Mouse (Mus musculus) liver, adult (tissue): ENCODE measurements around the gene Parvb.

Experiments used
- GATA4 ChIP-seq: IDR thresholded peaks from 2 replicates; pipeline ENCODE4 v1.6.1; 2014; ENCODE audit warnings: mild to moderate bottlenecking, low read length; ENCODE audit not compliant: insufficient replicate concordance

The Parvb gene

DNA sequence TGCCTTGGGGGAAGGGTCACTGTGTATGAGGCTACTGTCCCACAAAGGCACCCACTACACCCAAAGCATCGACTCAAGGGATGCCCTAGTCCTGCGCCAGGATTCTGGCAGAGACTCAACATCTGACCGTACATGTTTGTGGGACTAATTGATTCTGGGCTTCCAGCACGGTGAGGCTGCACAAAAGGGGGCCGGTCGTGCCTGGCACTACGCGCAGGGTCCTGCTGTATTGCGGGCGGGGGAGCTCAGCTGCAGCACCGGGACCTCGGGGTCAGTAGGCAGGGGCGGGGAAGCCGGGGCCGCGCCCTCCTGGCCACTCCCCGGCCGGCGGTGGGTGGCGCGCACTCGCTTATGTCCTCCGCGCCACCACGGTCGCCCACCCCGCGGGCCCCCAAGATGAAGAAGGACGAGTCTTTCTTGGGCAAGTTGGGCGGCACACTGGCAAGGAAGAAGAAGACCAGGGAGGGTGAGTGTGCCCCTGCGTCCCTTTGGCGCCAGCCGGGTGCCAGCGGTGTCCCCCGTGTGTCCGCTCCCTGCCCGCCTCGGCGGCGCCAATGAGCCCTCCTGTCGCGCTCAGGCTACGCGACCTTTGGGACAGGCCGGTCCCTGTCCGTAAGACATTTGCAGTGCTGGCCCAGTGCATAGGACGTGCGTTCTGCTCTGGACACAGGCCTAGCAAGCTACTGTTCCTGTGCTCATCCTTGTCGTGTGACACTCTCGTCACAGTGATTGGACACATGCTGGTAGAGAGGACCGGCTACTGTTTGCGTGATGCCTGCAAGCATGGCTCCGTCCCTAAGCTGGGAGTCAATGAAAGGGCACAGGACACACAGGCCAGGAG is at the start of gene Parvb:
Parvb (plus strand) TSS at position 323 of the 841 bp plus-strand sequence.
- TF ChIP-seq GATA4 = no peak

DNA sequence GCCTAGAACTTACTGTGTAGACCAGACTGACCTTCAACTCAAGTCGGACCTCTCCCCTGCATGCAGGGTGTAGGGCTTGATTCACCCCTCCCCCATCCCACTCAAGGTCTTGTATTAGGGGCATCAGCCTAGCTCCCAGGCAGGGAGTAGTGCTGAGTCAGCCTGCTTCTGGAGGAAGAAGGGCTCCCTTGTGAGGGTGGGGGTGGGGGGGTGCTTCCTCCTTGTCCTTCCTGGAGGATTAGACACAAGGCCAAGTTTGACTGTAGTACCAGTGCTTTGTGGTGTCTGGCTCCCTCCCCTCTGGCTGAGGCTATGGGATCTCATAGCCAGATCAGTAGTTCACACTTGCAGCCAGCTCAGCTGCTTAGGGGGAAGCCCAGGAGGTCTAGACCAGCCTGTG is 47.9 kb upstream of the Parvb start:
- peak; percentile 50; the same call in 1 of the 2 replicates for TF ChIP-seq GATA4

DNA sequence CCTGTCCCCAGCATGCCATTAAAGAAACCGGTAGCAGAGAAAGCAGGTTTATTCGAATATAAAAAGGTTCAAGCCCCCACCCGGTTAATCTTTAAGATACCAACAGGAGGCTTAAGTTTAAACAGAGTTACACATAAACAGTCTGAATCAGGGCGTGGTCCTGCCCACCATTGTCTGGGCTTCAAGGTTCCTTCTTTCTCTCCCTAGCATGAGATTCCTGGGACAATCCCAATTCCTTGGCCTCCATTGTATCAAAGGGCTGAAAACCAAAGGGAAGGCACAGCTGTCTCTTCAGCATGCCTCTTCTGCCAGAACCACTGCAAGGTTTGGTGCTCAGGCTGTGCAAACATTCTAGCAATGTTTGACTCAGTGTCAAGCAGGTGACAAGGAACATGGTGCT is 45.6 kb upstream of the Parvb start:
- TF ChIP-seq GATA4 = no peak

DNA sequence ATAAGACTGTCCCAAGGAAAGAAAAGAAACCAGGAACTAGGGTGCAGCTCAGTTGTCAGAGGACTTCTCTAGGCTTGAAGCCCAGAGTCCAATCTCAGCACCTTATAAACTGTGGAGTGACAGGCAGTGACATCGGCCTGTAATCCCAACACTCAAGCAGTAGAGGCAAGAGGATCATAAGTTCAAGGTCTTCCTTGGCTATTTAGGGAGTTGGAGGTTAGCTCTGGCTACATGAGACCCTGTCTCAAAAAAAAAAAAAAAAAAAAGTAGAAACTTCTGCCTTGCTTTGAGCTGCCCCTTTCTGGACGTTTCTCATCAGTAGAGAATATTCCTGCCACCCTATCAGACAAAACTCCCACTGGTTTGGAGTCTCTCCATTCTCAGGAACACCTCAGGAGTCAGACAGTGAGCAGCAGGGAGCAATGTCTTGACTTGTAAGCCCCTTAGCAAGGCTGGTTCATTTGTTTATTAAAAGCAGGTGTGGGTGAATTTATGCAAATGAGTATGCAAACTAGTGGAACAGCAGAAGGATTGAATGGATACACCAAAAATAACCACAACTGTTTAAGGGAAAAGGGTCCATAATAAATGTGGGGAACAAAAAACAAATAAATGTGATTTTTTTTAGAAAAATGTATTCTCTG is 42.8 kb upstream of the Parvb start:
- no peak for TF ChIP-seq GATA4

DNA sequence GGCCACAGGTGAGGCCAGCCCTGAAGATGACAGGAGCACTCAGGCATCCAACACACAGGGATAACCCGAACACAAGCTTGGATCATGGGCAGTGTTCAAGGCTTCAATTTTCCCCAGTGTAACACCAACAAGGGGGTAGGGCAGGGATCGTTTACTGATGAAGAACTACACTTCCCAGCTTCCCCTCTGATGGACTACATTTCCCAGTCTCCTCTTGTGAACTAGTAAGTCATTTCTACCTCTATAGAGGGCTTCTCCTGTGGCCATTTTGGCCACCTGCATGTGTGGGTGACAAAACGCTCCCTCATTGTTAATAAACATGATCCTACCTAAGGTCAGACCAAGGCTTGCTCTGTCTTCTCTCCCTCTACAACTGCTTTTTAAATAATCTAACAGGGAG is 42.0 kb upstream of the Parvb start:
- TF ChIP-seq GATA4 = no peak

DNA sequence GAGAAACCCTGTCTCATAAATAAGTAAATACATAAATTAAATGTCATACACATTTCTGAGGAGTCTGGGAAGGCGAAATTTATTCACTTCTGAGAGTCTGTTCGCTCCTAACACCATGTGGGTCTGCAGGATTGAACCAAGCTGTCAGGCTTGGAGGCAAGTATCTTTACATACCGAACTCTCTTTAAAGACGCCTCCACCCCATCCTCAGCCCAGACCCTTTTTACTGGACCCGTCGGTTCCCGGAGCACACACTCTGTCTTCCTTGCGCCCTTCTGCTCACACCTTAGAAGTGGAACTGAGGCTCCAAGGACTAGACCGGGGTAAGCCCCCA is 40.2 kb upstream of the Parvb start:
- no peak for TF ChIP-seq GATA4

DNA sequence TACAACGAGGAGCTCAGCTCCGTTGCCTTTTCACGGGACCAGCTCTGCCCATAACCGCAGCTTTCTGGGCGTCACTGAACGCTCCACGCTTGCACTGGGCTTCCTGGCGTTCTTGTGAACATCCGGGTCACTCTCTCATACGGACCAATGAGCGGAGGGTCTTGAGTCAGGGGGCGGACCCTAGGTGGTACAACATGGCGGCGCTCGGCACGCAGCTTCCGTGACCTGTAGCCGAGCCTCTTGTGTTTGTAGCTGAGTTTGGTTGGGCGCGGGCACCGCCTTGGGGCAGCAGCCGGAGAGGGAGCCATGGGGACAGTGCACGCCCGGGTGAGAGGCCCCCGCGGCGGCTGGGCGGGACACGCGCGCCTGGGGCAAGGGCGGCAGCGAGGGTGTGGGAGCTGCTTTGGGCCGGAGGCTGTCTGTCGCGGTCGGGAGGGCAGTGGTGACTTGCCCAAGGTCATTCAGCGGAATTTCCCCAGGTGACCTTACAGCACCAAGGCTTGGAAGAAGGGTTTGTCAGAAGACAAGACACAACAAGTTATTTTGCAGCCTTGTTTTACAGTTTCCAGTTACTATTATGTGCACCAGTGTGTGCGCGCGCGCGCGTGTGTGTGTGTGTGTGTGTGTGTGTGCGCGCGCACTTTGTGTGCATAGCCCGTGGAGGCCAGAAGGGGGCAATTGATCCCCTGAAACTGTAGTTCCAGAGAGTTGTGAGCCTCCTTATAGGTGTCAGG is 39.6 kb upstream of the Parvb start, which contains the start of gene Samm50:
Samm50 (plus strand) TSS at position 184 of the 734 bp plus-strand sequence.
- TF ChIP-seq GATA4 = no peak

DNA sequence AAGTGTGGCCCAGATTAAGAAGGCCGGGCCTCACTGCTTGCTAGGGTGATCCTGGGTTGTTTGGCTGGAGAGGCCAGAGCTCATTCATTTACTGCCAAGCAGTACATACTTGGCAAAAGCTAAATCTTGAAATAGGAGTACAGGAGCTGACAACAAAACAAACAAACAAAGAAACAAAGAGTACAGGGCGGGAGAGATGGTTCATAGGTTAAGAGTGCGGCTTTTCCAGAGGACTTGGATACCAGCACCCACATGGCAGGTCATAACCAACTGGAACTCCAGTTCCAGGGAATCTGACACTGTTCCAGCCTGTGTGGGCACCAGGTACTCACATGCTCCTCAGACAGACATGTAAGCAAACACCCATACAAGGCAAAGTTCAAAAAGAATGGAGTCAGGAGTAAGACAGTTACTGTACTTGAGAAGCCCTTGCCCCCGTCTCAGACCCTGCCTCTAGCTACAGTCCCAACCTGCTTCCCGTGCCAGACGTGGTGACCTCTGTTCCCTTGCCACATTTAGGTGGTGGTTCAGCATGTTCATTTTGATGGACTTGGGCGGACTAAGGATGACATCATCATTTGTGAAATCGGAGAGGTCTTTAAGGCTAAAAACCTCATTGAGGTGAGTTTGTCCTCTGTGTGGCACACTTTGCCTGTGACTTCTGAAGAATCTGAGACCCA is 35.2 kb upstream of the Parvb start:
- TF ChIP-seq GATA4 = no peak

DNA sequence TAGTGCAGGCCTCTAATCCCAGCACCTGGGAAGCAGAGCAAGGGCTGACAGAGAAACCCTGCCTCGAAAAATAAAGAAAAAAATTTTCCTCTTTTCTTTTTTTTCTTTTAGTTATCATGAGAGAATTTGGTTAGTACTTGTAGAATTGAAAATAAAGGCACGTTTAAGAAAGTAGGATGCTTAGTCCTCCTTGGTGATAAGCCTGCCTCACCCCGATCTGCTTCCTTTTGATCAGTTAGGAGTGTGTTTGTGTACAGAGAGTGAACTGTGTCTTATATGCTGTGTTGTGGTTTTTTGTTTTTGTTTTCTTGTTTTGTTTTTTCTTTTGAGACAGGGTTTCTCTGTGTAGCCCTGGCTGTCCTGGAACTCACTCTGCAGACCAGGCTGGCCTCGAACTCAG is 24.5 kb upstream of the Parvb start:
- TF ChIP-seq GATA4 = no peak

DNA sequence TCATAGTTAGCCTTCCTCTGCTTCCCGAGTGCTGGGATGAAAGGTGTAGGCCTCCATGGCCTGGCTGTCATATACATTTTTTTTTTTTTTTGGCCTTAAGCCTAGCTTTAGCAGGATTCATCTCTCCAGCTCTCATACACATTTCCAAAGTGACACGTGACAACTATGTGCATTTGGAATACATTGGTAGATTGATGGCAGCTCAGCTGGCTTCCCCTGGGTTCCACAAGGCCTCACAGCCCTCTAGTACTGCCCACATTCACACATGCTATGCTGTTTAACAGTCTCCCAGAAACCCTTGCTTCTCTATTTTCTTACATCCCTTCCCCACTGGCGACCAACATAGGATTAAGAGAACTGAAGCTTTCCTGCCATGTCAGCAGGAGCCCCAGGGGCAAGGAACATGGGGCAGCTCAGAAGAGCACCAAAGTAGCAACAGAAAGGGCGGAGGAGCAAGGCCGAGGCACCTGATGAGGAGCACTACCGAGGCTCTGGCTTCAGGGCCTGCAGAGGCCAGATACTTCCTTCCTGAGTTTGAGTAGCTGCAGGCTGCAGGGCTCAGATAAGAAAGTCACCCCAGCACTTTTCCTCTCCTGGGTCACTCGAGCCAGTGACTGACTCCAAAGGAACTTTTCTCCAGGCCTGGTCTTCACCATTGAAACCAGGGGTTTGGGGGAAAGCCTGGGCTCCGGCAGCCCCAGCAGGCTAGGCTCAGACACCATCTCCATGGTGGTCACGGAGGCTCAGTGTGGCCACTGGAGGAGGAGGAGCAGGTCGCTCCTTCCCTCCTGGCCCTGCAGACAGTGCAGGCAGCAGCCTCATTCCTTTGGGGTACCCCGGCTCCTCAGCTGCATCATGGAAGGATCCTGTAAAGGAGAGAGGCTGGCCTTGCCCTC is 22.1 kb upstream of the Parvb start:
- TF ChIP-seq GATA4 = peak; percentile 88; the same call in 1 of the 2 replicates

DNA sequence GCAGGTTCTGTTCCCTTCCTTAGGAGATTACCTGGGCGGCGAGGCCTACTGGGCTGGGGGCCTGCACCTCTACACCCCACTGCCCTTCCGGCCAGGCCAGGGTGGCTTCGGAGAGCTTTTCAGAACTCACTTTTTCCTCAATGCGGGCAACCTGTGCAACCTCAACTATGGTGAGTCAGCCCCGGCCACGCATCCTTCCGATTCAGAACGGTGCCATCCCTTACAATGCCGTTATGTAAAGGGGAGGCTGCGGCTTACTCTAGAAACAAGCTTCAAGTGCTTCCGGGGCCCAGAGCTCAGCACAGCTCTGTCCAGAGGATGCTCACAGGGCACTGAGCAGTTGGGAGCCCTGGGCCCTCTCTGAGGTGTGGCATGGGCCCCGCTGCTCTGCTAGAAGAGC is 21.4 kb upstream of the Parvb start:
- TF ChIP-seq GATA4 = no peak

DNA sequence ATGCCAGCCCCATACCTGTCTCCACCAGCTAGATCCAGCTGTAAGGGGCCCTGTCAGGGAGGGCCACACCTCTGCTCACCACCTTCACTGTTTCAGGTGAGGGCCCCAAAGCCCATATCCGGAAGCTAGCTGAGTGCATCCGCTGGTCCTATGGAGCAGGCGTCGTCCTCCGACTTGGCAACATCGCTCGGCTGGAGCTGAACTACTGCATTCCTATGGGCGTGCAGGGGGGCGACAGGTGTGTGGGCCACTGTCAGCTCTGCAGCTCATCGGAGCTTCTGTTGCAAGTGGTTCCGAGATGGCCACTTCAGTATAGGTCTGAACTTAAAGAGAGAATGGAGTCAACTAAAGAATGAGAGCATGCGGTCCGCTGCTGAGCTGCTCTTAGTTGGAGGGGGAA is 20.9 kb upstream of the Parvb start:
- no peak for TF ChIP-seq GATA4

DNA sequence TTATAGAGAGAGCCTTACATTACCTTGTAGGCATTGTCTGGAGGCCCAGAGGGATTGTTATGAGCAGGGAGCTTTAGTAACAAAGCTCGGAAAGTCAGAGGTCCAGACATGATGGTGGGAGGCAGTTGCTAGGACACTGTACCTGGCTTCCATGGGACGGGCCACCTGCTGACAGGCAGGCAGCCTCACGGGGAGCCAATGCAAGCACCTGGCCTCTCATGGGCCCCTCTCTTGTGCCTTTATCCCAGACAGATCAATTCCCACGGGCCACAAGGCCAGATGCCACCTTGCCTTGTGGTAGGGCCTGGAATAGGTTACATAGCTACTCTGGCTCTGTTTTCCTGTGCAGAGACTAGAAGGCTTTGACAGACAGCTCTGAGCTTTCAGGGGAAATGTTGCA is 20.3 kb upstream of the Parvb start:
- TF ChIP-seq GATA4 = no peak

DNA sequence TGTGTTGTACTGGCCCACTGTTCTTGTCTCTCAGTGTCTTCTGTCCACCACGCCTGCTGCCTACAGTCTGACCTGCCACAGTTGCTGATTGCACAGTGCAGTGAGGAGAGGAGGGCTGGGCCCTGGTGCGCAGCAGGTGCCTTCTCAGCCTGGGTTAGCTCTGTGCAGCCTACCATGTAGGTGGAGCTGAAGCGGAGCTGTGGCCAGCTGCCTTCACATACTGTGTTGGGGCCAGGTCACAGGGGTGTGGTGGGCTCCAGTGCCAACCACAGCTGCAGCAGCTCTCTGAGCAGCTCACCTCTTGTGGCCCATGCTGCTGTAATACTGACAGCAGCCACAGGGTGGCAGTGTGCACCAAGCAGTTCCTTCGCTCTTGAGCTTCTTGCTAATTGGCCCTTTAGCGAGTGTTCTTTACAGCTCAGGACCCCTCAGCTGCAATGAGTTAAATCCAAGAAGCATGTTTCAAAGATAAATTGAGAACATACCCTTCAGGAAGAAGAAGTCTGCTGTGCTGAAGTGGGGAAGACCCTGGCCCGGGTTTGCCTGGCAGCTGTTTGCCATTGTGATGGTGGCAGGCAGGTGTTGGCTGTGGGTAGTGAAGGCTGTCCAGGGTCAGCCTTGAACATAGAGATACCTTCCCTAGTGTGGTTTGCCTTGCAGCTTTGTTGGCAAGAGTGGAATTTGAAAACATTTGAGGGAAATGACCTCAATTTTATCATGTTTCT is 19.6 kb upstream of the Parvb start:
- no peak for TF ChIP-seq GATA4
